Mouse (Mus musculus): ENCODE results near the gene Scd3. TPM values are rescaled to one million over a fixed set of nuclear protein-coding genes. Genes with fewer than 3 reads are reported as not detected.

The Scd3 gene
- polyA plus RNA-seq, 1 experiment = 0.45 TPM

DNA sequence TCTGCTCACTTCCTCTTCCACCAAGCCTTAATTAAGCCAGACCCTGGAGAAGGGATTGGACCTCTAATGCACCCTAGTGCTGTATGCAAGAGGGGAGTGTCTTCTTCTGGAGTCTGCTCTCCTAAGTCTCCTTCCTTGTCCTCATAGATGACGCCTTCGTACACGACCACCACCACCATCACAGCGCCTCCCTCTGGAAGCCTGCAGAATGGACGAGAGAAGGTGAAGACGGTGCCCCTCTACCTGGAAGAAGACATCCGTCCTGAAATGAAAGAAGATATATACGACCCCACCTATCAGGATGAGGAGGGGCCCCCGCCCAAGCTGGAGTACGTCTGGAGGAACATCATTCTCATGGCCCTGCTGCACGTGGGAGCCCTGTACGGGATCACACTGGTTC lies 12.2 kb downstream of the Scd3 start:
- Histone ChIP-seq H3K27ac (ENCODE audit: control insufficient read depth, insufficient read depth, low read depth, low read length, poor library complexity) (no peak overlapping the region), H3K4me1 (ENCODE audit: control insufficient read depth, insufficient read depth, low read length) (peaks cover 2% of the 10 kb centered on the region), H3K4me3 (replicated peaks; ENCODE audit: control insufficient read depth, low read depth, low read length) (no peak overlapping the region)
- TF ChIP-seq CTCF (IDR thresholded peaks at IDR 0.05; ENCODE audit: control insufficient read depth, insufficient read depth, low read length) (no peak), POLR2A (IDR thresholded peaks at IDR 0.05; ENCODE audit: borderline replicate concordance, control insufficient read depth, low read depth, low read length) (no peak)
- WGBS = 71% methylated on average over 12 of the region's 12 CpGs

DNA sequence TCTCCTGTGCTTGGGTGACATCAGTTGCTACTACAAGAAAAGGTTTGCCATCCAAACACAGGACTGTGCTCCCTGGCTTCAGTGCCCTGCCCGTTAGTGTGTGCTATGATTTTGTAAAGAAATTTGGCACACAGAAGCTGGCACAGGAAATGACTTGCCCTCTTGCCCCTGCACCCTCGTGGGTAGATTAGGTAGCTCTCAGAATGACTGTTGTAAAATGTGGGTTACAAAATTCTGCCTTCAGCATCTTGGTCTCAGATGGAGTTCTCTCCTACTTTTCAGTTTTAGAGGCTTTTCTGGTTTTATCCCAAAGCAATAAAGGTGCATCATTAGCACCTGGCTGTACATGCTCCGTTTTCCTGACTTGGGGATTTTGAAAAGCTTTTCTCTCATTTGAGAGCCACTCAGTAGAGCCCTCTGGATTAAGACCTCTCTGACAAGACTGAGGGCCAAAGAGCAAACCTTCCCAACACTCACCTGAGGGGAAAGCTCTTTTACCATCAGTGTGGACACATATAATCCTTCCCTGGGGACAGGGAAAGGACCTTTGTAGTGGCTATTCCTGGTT lies 15.0 kb downstream of the Scd3 start:
- 18% methylated on average over 3 of the region's 3 CpGs for WGBS
- no peak overlapping the region for H3K4me3 ChIP-seq (replicated peaks; ENCODE audit: control insufficient read depth, low read depth, low read length)
- peaks cover 2% of the 10 kb centered on the region for H3K4me1 ChIP-seq (ENCODE audit: control insufficient read depth, insufficient read depth, low read length)
- no peak for TF ChIP-seq POLR2A (IDR thresholded peaks at IDR 0.05; ENCODE audit: borderline replicate concordance, control insufficient read depth, low read depth, low read length)
- no peak for TF ChIP-seq CTCF (IDR thresholded peaks at IDR 0.05; ENCODE audit: control insufficient read depth, insufficient read depth, low read length)
- H3K27ac ChIP-seq (ENCODE audit: control insufficient read depth, insufficient read depth, low read depth, low read length, poor library complexity) = no peak overlapping the region

- Histone ChIP-seq H3K4me3 (replicated peaks; ENCODE audit: control insufficient read depth, low read depth, low read length) (no peak overlapping the region), H3K4me1 (ENCODE audit: control insufficient read depth, insufficient read depth, low read length) (no peaks in the 10 kb centered on the region; the same call in 1 of the 2 replicates), H3K27ac (ENCODE audit: control insufficient read depth, insufficient read depth, low read depth, low read length, poor library complexity) (no peak overlapping the region)
- WGBS = 5% methylated on average over 5 of the region's 5 CpGs
- no peak for TF ChIP-seq CTCF (IDR thresholded peaks at IDR 0.05; ENCODE audit: control insufficient read depth, insufficient read depth, low read length)
- no peak for TF ChIP-seq POLR2A (IDR thresholded peaks at IDR 0.05; ENCODE audit: borderline replicate concordance, control insufficient read depth, low read depth, low read length)
Measured at GRCm38 (mm10) chr19:44225728-44226127, 22.7 kb downstream of the Scd3 start.

- no peak overlapping the region for H3K27ac ChIP-seq (ENCODE audit: control insufficient read depth, insufficient read depth, low read depth, low read length, poor library complexity)
Measured at GRCm38 (mm10) chr19:44229776-44230175, 26.7 kb downstream of the Scd3 start.

DNA sequence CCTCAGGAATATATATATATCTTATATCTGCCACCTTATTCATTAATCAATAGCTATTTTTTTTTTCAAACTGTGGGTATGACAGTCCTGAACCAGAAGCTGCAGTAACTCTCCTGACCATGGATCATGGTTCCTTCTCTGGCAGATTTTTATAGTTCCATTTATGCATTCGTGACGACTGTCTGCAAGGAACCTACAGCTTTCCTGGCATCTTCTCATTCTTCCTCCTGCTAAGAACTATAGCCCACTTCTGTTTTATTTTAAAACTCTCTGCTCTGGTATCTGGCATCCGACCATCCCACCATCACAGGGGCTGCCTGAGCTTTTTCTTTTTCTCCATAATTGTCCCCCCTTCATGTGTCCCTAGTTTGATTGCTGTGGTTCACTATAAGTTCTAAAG lies 27.1 kb downstream of the Scd3 start:
- WGBS = 40% methylated on average over 3 of the region's 3 CpGs
- H3K27ac ChIP-seq (ENCODE audit: control insufficient read depth, insufficient read depth, low read depth, low read length, poor library complexity) = no peak overlapping the region
- no peak for TF ChIP-seq POLR2A (IDR thresholded peaks at IDR 0.05; ENCODE audit: borderline replicate concordance, control insufficient read depth, low read depth, low read length)
- no peak for TF ChIP-seq CTCF (IDR thresholded peaks at IDR 0.05; ENCODE audit: control insufficient read depth, insufficient read depth, low read length)

More at GRCm38 (mm10) chr19:44229776-44230175, 26.7 kb downstream of the Scd3 start:
- WGBS = 75% methylated on average over 2 of the region's 2 CpGs
- no peak for TF ChIP-seq POLR2A (IDR thresholded peaks at IDR 0.05; ENCODE audit: borderline replicate concordance, control insufficient read depth, low read depth, low read length)
- no peak for TF ChIP-seq CTCF (IDR thresholded peaks at IDR 0.05; ENCODE audit: control insufficient read depth, insufficient read depth, low read length)
- no peak overlapping the region for H3K4me3 ChIP-seq (replicated peaks; ENCODE audit: control insufficient read depth, low read depth, low read length)
- H3K4me1 ChIP-seq (ENCODE audit: control insufficient read depth, insufficient read depth, low read length) = no peaks in the 10 kb centered on the region; the same call in 1 of the 2 replicates

GRCm38 (mm10) chr19:44231608-44232151 lies 28.6 kb downstream of the Scd3 start:
- no peak overlapping the region for H3K4me3 ChIP-seq (replicated peaks; ENCODE audit: control insufficient read depth, low read depth, low read length)
- no peak overlapping the region for H3K27ac ChIP-seq (ENCODE audit: control insufficient read depth, insufficient read depth, low read depth, low read length, poor library complexity)
- no peaks in the 10 kb centered on the region for H3K4me1 ChIP-seq (ENCODE audit: control insufficient read depth, insufficient read depth, low read length)
- no peak for TF ChIP-seq CTCF (IDR thresholded peaks at IDR 0.05; ENCODE audit: control insufficient read depth, insufficient read depth, low read length)
- no peak for TF ChIP-seq POLR2A (IDR thresholded peaks at IDR 0.05; ENCODE audit: borderline replicate concordance, control insufficient read depth, low read depth, low read length)
- WGBS = 41% methylated on average over 4 of the region's 4 CpGs

More for the DNA sequence above, 27.1 kb downstream of the Scd3 start:
- H3K4me1 ChIP-seq (ENCODE audit: control insufficient read depth, insufficient read depth, low read length) = no peaks in the 10 kb centered on the region; the same call in 1 of the 2 replicates
- H3K4me3 ChIP-seq (replicated peaks; ENCODE audit: control insufficient read depth, low read depth, low read length) = no peak overlapping the region

- Histone ChIP-seq H3K27ac (ENCODE audit: control insufficient read depth, insufficient read depth, low read depth, low read length, poor library complexity) (no peak overlapping the region), H3K4me1 (ENCODE audit: control insufficient read depth, insufficient read depth, low read length) (no peaks in the 10 kb centered on the region), H3K4me3 (replicated peaks; ENCODE audit: control insufficient read depth, low read depth, low read length) (no peak overlapping the region)
- no peak for TF ChIP-seq POLR2A (IDR thresholded peaks at IDR 0.05; ENCODE audit: borderline replicate concordance, control insufficient read depth, low read depth, low read length)
- no peak for TF ChIP-seq CTCF (IDR thresholded peaks at IDR 0.05; ENCODE audit: control insufficient read depth, insufficient read depth, low read length)
- 28% methylated on average over 19 of the region's 19 CpGs for WGBS
Measured at GRCm38 (mm10) chr19:44237471-44238006, 34.5 kb downstream of the Scd3 start.

GRCm38 (mm10) chr19:44238906-44239305 lies 35.8 kb downstream of the Scd3 start:
- Histone ChIP-seq H3K4me1 (ENCODE audit: control insufficient read depth, insufficient read depth, low read length) (no peaks in the 10 kb centered on the region), H3K4me3 (replicated peaks; ENCODE audit: control insufficient read depth, low read depth, low read length) (no peak overlapping the region), H3K27ac (ENCODE audit: control insufficient read depth, insufficient read depth, low read depth, low read length, poor library complexity) (no peak overlapping the region)
- 18% methylated on average over 2 of the region's 2 CpGs for WGBS
- no peak for TF ChIP-seq POLR2A (IDR thresholded peaks at IDR 0.05; ENCODE audit: borderline replicate concordance, control insufficient read depth, low read depth, low read length)
- TF ChIP-seq CTCF (IDR thresholded peaks at IDR 0.05; ENCODE audit: control insufficient read depth, insufficient read depth, low read length) = no peak

All from bone marrow, adult 2 months (tissue).